Mouse (Mus musculus) lung, postnatal 0 days (tissue): Measurements from ENCODE around the gene Ndufb3. TPM values are rescaled to one million over a fixed set of nuclear protein-coding genes. Genes with fewer than 3 reads are reported as not detected.

Experiments
- ATAC-seq: fragments of 200-750 bp; cut with Nextera tagmentation; 2 replicates; pipeline ENCODE4 v1.8.0; 2017; ENCODE audit warnings: moderate library complexity
- DNase-seq: peaks from one replicate; pipeline ENCODE4 v3.0.0-alpha.2; 2016; ENCODE audit warnings: low spot score
- H3K27ac ChIP-seq: fragments of 300-500 bp; sonication (generic); 2 replicates; pipeline ENCODE4 v1.5.1; 2014; ENCODE audit warnings: antibody characterized with exemption, mild to moderate bottlenecking, low read length, mixed read lengths
- H3K27me3 ChIP-seq: fragments of 300-500 bp; sonication (generic); replicated peaks from 2 replicates; pipeline ENCODE4 v1.6.1; 2014; ENCODE audit warnings: low read length, mixed read lengths; ENCODE audit not compliant: insufficient read depth
- H3K36me3 ChIP-seq: fragments of 300-500 bp; sonication (generic); 2 replicates; pipeline ENCODE4 v1.6.1; 2014; ENCODE audit warnings: low read length, mixed read lengths; ENCODE audit not compliant: insufficient read depth
- H3K4me1 ChIP-seq: fragments of 300-500 bp; sonication (generic); 2 replicates; pipeline ENCODE4 v1.6.1; 2014; ENCODE audit warnings: antibody characterized with exemption, low read depth, low read length, mixed read lengths; ENCODE audit not compliant: insufficient read depth
- H3K4me2 ChIP-seq: fragments of 300-500 bp; sonication (generic); replicated peaks from 2 replicates; pipeline ENCODE4 v1.6.1; 2014; ENCODE audit warnings: low read depth, mild to moderate bottlenecking, low read length, moderate library complexity, mixed read lengths
- H3K4me3 ChIP-seq: fragments of 300-500 bp; sonication (generic); 2 replicates; pipeline ENCODE4 v1.5.1; 2014; ENCODE audit warnings: low read depth, low read length
- H3K9ac ChIP-seq: fragments of 300-500 bp; sonication (generic); replicated peaks from 2 replicates; pipeline ENCODE4 v1.6.1; 2014; ENCODE audit warnings: low read depth, mild to moderate bottlenecking
- H3K9me3 ChIP-seq: fragments of 300-500 bp; sonication (generic); 2 replicates; pipeline ENCODE4 v1.6.1; 2016; ENCODE audit warnings: low read length, mixed read lengths
- CTCF ChIP-seq: IDR thresholded peaks from 2 replicates; pipeline ENCODE4 v1.5.1; 2016; ENCODE audit warnings: antibody characterized with exemption, mild to moderate bottlenecking
- EP300 ChIP-seq: IDR thresholded peaks from 2 replicates; pipeline ENCODE4 v1.6.1; 2016; ENCODE audit warnings: antibody characterized with exemption, mild to moderate bottlenecking, control low read depth
- WGBS: fragments of 180-500 bp; shearing (Covaris S2); extraction: QIAGEN DNeasy Blood & Tissue Kit; methylation state at CpG from one replicate; pipeline ENCODE4 v1.1.7; 2014; 5-methylcytosine and 5-hydroxymethylcytosine counted together
- polyA plus RNA-seq: library from polyadenylated mRNA; unstranded; fragments of >200 nt; fragmentation: Nextera tagmentation; extraction: Ambion mirVana; gene quantifications from 2 replicates; pipeline ENCODE4 v1.2.1, GENCODE M21; 2015

Ndufb3 gene
- polyA plus RNA-seq, 1 experiment from 2014 or later, result 163 TPM

DNA sequence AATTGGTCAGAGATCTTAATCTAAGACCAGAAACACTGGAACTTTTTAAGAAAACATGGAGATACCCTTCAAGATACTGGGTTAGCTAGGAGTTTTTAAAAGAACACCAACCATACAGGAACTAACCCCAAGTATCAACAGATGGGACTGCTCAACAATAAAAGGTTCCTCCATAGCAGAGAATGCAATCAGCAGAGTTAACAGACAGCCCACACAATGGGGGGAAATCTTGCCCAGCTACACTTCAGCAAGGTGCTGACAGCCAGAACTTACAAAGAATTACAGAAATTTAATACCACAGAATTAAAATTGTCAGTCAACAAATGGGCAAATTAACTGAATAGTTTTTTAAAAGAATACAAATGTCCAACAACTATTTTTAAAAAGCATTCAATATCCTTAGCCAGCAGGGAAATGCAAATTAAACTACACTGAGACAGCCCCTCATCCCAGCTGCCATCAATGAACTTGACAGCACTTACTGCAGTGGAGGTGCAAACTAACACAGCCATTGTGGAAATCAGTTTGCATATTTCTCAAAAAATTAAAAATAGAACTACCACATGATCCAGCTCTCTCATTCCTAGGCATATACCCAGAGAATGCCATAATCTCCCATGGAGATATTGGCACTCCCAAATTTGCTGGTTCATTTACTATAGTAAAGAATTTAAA is 17.6 kb upstream of the Ndufb3 start:
- no peak overlapping the region for H3K4me2 ChIP-seq
- no peak for ATAC-seq
- no peak overlapping the region for H3K9ac ChIP-seq
- TF ChIP-seq EP300 (no peak), CTCF (no peak)
- H3K27ac ChIP-seq, result no peak overlapping the region
- H3K36me3 ChIP-seq, result no peaks in the 10 kb centered on the region
- no peak for DNase-seq
- H3K27me3 ChIP-seq, result no peaks in the 10 kb centered on the region
- no peaks in the 10 kb centered on the region; the same call in 1 of the 2 replicates for H3K4me1 ChIP-seq
- no peaks in the 10 kb centered on the region for H3K9me3 ChIP-seq
- H3K4me3 ChIP-seq, result no peak overlapping the region

DNA sequence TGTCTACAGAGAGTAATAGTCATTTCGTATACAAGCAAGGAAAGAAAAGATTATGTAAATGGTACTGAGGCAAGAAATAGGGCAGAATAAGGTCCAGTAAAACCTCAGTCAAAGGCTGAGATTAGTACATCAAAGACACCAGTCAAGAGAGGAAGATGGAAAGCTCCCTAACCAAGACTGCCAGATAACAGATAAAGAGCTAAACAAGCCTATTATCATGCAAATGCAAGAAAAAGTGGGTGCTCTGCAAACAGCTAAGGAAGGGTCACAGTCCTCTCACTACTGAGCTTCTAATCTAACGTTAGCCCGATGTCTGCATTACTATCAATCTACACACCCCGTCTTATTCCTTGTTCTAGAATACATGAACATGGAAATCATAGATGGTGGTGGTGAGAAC is 15.7 kb upstream of the Ndufb3 start:
- no peaks in the 10 kb centered on the region for H3K27me3 ChIP-seq
- H3K9ac ChIP-seq, result no peak overlapping the region
- H3K4me2 ChIP-seq, result no peak overlapping the region
- TF ChIP-seq CTCF (no peak), EP300 (no peak)
- no peaks in the 10 kb centered on the region for H3K9me3 ChIP-seq
- H3K4me3 ChIP-seq, result no peak overlapping the region
- H3K4me1 ChIP-seq, result no peaks in the 10 kb centered on the region; the same call in 1 of the 2 replicates
- no peak overlapping the region for H3K27ac ChIP-seq
- 44% methylated on average over 4 of the region's 4 CpGs for WGBS
- H3K36me3 ChIP-seq, result no peaks in the 10 kb centered on the region
- no peak for DNase-seq
- no peak for ATAC-seq

DNA sequence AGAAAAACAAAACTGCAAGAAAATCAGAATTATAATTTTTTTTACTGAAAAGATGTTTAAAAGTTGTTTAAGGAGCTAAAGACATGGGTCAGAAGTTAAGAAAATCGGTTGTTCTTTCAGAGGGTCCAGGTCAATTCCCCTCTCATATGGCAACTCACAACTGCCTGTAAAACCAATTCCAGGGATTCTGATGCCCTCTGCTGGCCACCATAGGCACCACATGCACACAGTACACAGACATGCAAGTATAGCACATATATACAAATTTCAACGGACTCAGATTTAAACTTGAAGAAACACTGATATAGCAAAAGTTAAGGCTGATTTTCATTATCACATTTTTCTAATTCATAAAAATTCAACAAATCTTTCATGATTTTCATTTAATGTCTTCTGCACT is 7.0 kb upstream of the Ndufb3 start:
- Histone ChIP-seq H3K9ac (no peak overlapping the region), H3K27ac (no peak overlapping the region), H3K27me3 (no peaks in the 10 kb centered on the region), H3K4me3 (no peak overlapping the region), H3K9me3 (no peaks in the 10 kb centered on the region), H3K4me1 (no peaks in the 10 kb centered on the region), H3K36me3 (no peaks in the 10 kb centered on the region), H3K4me2 (no peak overlapping the region)
- DNase-seq (no peak), ATAC-seq (no peak)
- no peak for TF ChIP-seq EP300
- TF ChIP-seq CTCF, result peak; percentile 69
- 90% methylated on average over 2 of the region's 2 CpGs for WGBS

DNA sequence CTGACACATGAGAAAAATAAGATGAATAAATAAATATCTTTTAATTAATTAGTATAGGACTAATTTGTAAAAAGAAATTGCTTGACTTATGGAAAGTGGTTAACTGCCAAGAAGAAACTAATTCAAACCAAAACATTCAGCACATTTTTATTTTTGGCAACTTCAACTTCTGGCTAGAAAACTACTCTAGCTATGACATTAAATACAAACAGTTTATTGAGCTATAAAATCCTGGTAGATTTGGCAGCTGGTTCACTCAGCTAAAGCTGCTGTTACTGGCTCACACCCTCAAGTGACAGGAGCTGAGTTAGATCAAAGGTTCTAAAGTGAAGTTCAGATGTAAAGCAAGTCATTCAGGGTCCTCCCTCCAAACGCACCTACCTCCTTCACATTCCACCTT is 3.6 kb upstream of the Ndufb3 start:
- Histone ChIP-seq H3K27ac (no peak overlapping the region), H3K27me3 (no peaks in the 10 kb centered on the region), H3K4me1 (0 out of 2 replicates have a peak, but pooled peaks cover 4% of the 10 kb centered on the region), H3K36me3 (no peaks in the 10 kb centered on the region), H3K9ac (no peak overlapping the region), H3K9me3 (no peaks in the 10 kb centered on the region), H3K4me2 (no peak overlapping the region), H3K4me3 (no peak overlapping the region)
- 46% methylated on average over 1 of the region's 1 CpGs for WGBS
- TF ChIP-seq CTCF (no peak), EP300 (no peak)
- no peak for ATAC-seq
- DNase-seq, result no peak

DNA sequence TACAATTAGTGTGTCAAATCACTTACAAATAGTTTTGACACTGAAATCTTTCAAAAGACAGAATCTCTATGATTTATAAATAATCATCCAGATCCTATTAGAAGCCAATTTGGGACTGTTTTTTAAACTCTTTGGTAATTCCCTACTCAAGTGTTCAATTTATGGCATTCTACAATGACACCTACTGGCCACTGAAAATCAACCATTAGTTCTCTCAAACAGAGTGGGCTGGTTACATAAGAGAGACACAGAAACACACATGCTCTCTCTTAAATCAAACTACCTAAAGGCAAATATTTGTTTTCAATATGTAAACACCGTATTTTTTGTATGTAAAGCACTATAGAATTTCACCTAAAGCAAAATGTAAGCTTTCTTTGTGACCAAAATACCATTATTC is 1.9 kb upstream of the Ndufb3 start:
- DNase-seq (peak; percentile 40), ATAC-seq (no peak)
- Histone ChIP-seq H3K9me3 (no peaks in the 10 kb centered on the region), H3K4me1 (0 out of 2 replicates have a peak, but pooled peaks cover 4% of the 10 kb centered on the region), H3K4me2 (no peak overlapping the region), H3K27ac (no peak overlapping the region), H3K36me3 (no peaks in the 10 kb centered on the region), H3K27me3 (no peaks in the 10 kb centered on the region), H3K9ac (no peak overlapping the region), H3K4me3 (no peak overlapping the region)
- 60% methylated on average over 1 of the region's 1 CpGs for WGBS
- TF ChIP-seq CTCF, result peak; percentile 53
- no peak for TF ChIP-seq EP300

DNA sequence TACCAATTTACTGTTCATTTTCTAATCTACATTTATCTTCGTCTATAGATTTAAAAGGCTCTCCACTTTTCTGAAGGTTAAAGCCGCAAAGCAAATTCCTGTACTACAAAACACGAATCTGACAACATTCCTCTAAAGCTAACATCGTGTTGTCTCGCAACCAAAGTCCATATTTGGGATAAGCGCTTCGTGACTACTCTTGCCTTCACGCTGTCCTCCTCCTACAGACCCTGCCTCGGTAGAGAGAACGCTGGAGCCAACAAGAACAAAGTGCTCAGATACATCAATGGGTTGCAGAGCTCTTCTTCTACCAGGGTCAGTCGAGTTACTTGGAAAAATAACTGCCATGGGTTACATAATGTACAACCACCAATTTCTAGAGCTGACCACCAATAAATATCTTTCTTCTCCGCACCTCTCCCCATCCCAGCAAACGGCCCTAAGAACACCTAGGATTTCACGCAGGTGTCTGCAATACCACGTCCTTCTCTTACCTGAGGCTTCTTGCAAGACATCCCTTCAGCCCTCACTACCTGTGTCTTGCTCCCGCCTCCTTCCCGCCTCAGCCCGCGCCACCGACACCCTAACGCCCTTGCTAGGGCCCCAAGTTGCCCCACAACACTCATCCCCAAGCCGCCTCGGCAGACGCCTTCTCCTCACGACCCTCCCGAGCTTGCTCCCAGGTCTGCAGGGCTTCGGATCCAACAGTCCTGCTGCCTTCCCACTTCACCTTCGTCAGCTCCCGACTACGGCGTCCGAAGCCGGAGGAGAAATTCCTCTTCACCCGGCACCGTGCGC is 612 bp upstream of the Ndufb3 start:
- H3K27ac ChIP-seq, result peak overlapping the region; percentile 78
- no peaks in the 10 kb centered on the region for H3K9me3 ChIP-seq
- H3K27me3 ChIP-seq, result no peaks in the 10 kb centered on the region
- no peaks in the 10 kb centered on the region for H3K36me3 ChIP-seq
- H3K4me2 ChIP-seq, result peak overlapping the region; percentile 87
- ATAC-seq, result peak; percentile 56
- peak overlapping the region; percentile 80 for H3K9ac ChIP-seq
- TF ChIP-seq EP300, result no peak
- TF ChIP-seq CTCF, result no peak
- H3K4me3 ChIP-seq, result peak overlapping the region; percentile 59
- DNase-seq, result peak; percentile 23
- 0 out of 2 replicates have a peak, but pooled peaks cover 4% of the 10 kb centered on the region for H3K4me1 ChIP-seq
- 3% methylated on average over 33 of the region's 36 CpGs for WGBS
